Mouse (Mus musculus) cerebellum, adult 2 months (tissue): ENCODE measurements at regions not wholly inside any gene's neighbourhood (a gene's known extent, or its start where the extent isn't known, plus 50 kb on each side); places are given as distances from the start of the nearest gene placed in this dataset.

Experiments
- DNase-seq, 2 experiments: peaks; one replicate each; pipeline ENCODE4 v3.0.0; 2021
- H3K27ac ChIP-seq: fragments of 200-500 bp; 2 replicates; pipeline ENCODE4 v1.5.1; 2012; ENCODE audit warnings: low read length, control low read depth, inconsistent platforms; ENCODE audit not compliant: insufficient read depth
- H3K27me3 ChIP-seq: fragments of 200-500 bp; 2 replicates; pipeline ENCODE4 v1.6.1; 2012; ENCODE audit warnings: inconsistent platforms, mild to moderate bottlenecking, low read length, moderate library complexity; ENCODE audit not compliant: control insufficient read depth, insufficient read depth
- H3K4me1 ChIP-seq: fragments of 200-500 bp; 2 replicates; pipeline ENCODE4 v1.6.1; 2011; ENCODE audit warnings: low read length; ENCODE audit not compliant: control insufficient read depth, insufficient read depth
- H3K4me3 ChIP-seq: fragments of 200-500 bp; replicated peaks from 2 replicates; pipeline ENCODE3; 2011; ENCODE audit warnings: mild to moderate bottlenecking, low read depth, low read length, control low read depth; ENCODE audit not compliant: insufficient read depth
- CTCF ChIP-seq: fragments of 200-500 bp; IDR thresholded peaks from 2 replicates; pipeline ENCODE4 v1.5.1; 2011; ENCODE audit warnings: low read depth, mild to moderate bottlenecking, control low read depth, low read length, moderate library complexity, borderline replicate concordance; ENCODE audit not compliant: insufficient read depth
- POLR2A ChIP-seq: fragments of 200-500 bp; IDR thresholded peaks from 2 replicates; pipeline ENCODE4 v1.6.1; 2011; ENCODE audit warnings: low read length, control low read depth, borderline replicate concordance; ENCODE audit not compliant: insufficient read depth
- WGBS: fragments of 180-500 bp; shearing (Covaris S2); methylation state at CpG from one replicate; pipeline ENCODE4 v1.1.7; 2018; 5-methylcytosine and 5-hydroxymethylcytosine counted together

DNA sequence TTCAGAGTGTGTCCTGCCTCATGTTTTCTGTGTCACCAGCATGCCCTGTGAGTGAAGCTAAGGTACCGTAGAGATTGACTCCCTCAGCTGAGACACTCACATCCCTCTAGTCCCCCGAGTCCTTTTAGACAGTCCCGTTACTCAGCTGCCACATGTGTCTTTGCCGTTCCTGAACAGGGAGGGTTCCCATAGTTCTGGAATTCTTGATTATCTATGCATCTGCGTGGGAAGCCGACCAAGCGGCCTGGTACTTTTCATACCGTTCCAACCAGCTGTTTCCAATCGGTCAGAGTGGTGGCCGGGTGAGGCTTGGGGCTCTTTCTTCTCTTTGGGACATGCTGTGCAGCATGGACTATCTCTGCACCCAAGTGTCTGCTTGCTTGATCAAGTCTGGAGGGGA is 82.3 kb upstream of the Spin1 start:
- no peak for DNase-seq
- WGBS = 46% methylated on average over 10 of the region's 10 CpGs
- TF ChIP-seq POLR2A (no peak), CTCF (no peak)

DNA sequence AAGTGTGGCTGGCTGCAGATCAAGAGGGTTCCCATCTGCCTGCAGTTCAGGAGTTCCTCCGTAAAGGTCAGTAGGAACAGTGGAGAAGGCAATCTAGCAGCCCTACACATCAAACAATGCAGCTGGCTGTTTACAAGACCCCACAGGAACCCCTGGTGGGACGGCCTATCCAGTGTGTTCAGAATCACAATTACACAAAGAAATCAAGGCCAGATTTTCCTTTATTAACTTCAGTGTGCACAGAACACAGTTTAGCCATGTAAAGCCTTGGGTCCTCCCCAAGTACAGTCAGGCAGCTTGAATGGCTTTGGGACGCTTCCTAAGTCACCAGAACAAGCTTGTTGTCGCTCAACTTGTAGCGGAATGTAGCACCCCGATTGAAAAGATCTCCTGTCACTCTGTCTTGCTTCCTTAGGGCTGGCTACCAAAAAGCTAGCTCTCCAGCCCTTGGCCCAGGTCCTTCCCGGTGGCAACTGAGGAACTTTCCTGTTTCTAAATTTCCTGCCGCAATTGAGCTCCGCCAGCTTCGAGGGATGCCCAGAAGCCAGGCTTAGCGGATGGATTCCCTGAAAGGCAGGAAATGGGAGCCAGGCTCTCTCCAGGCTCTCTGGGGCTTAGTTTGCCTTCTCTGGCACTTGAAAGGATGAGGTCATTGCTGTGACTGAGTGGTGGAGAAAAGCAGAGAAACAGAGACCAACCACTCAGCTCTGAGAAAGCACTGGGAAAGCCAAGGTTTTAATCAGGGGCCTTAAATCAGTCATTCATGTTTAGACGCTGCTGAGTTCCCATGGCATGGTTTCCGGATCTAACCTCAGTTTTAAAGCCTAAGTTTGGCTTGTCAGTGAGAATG is 78.1 kb upstream of the Spin1 start:
- H3K27ac ChIP-seq = no peak overlapping the region
- 55% methylated on average over 13 of the region's 13 CpGs for WGBS
- TF ChIP-seq POLR2A (no peak), CTCF (no peak)
- no peak overlapping the region for H3K4me3 ChIP-seq
- no peaks in the 10 kb centered on the region for H3K4me1 ChIP-seq
- H3K27me3 ChIP-seq = no peaks in the 10 kb centered on the region
- peak in 1 of 2 experiments; percentile 2 for DNase-seq

More for the DNA sequence above, 82.3 kb upstream of the Spin1 start:
- no peaks in the 10 kb centered on the region for H3K27me3 ChIP-seq
- H3K4me1 ChIP-seq = no peaks in the 10 kb centered on the region
- H3K4me3 ChIP-seq = no peak overlapping the region
- H3K27ac ChIP-seq = no peak overlapping the region

- Histone ChIP-seq H3K4me3 (no peak overlapping the region), H3K27ac (no peak overlapping the region), H3K4me1 (no peaks in the 10 kb centered on the region), H3K27me3 (no peaks in the 10 kb centered on the region)
- no peak for TF ChIP-seq POLR2A
- no peak for TF ChIP-seq CTCF
- DNase-seq = no peak
- WGBS = 87% methylated on average over 11 of the region's 11 CpGs
Measured at GRCm38 (mm10) chr13:51023271-51023670, 77.4 kb upstream of the Spin1 start.

GRCm38 (mm10) chr13:51026311-51026918 is 74.3 kb upstream of the Spin1 start:
- Histone ChIP-seq H3K27ac (no peak overlapping the region), H3K4me1 (no peaks in the 10 kb centered on the region), H3K4me3 (no peak overlapping the region), H3K27me3 (no peaks in the 10 kb centered on the region)
- TF ChIP-seq CTCF (no peak), POLR2A (no peak)
- WGBS = 81% methylated on average over 6 of the region's 6 CpGs
- DNase-seq = no peak

DNA sequence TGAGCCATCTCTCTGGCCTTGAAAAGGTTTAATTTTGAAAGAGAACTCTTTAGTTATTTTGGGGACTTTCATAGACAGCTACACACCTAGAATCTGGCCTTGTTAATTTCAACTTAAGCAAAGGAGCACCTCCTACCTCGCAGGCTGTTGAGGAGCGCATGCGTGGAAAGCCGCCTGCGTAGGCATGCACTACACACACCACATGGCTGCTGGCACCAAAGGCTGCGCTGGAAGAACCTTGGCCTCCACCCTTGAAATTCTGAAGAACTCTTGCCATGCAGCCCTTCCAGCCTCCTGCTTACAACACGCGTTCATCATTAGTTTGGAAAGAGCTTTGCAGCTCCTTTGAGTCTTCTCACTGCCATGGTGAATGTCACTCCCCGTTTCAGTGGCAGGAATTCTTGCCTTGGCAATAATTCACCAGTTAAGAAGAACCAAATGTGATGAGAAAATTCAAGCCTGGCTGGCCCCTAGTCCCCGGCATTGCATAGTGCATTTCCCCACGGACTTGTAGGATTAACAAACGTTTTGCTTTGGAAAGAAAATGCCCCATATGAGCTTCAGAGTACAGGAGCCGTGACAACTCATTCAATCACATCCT is 62.7 kb upstream of the Spin1 start:
- no peaks in the 10 kb centered on the region for H3K4me1 ChIP-seq
- H3K27ac ChIP-seq = no peak overlapping the region
- no peak overlapping the region for H3K4me3 ChIP-seq
- TF ChIP-seq CTCF (no peak), POLR2A (no peak)
- DNase-seq = no peak
- WGBS = 57% methylated on average over 13 of the region's 13 CpGs
- H3K27me3 ChIP-seq = no peaks in the 10 kb centered on the region

GRCm38 (mm10) chr13:51038955-51039354 is 61.7 kb upstream of the Spin1 start:
- Histone ChIP-seq H3K27ac (no peak overlapping the region), H3K4me1 (no peaks in the 10 kb centered on the region), H3K4me3 (no peak overlapping the region), H3K27me3 (no peaks in the 10 kb centered on the region)
- WGBS = 15% methylated on average over 4 of the region's 4 CpGs
- TF ChIP-seq CTCF = no peak
- no peak for TF ChIP-seq POLR2A
- DNase-seq = no peak

DNA sequence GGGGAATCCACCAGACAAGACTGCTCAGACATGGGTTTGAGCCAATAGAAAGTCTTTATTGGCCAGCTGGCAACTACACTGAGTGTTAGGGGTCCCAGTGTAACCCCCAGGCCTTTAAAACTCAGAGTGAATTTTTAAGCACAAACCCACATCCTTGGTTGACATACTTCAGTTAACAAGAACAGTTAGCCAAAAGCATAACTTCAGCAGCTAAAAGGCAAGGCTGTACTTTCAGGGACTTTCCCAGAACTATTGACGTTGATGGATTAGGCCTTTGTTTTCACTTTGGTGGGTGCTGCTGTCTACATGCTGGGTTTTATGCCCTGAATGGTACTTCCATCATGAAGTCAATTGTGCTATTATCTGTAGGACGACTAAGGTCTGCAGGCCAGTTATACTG is 59.6 kb upstream of the Spin1 start:
- TF ChIP-seq POLR2A = no peak
- TF ChIP-seq CTCF = no peak
- no peak for DNase-seq
- Histone ChIP-seq H3K27me3 (no peaks in the 10 kb centered on the region), H3K4me3 (no peak overlapping the region), H3K27ac (no peak overlapping the region), H3K4me1 (no peaks in the 10 kb centered on the region)
- WGBS = 59% methylated on average over 2 of the region's 2 CpGs
